Mouse (Mus musculus): ENCODE measurements at regions not wholly inside any gene's neighbourhood (a gene's known extent, or its start where the extent isn't known, plus 50 kb on each side); places are given as distances from the start of the nearest gene placed in this dataset.

- H3K4me3 ChIP-seq (ENCODE audit: low read depth, low read length) = no peak overlapping the region
- H3K9me3 ChIP-seq (replicated peaks; ENCODE audit: control insufficient read depth, insufficient read depth, low read length, poor library complexity, severe bottlenecking) = no peaks in the 10 kb centered on the region
- no peak overlapping the region for H3K9ac ChIP-seq (ENCODE audit: low read depth, poor library complexity, severe bottlenecking)
- no peak for TF ChIP-seq CTCF (IDR thresholded peaks at IDR 0.05; ENCODE audit: low read depth, low read length)
- no peak for TF ChIP-seq POLR2A (IDR thresholded peaks at IDR 0.05; ENCODE audit: insufficient read depth, low read length)
- no peak for TF ChIP-seq EP300 (IDR thresholded peaks at IDR 0.05; ENCODE audit: insufficient read depth, low read depth, low read length)
- H3K4me1 ChIP-seq (ENCODE audit: control insufficient read depth, insufficient read depth, low read length) = no peaks in the 10 kb centered on the region
- no peaks in the 10 kb centered on the region for H3K36me3 ChIP-seq (ENCODE audit: control insufficient read depth, insufficient read depth, low read length, poor library complexity, severe bottlenecking)
- H3K27ac ChIP-seq (ENCODE audit: insufficient read depth, low read length) = no peak overlapping the region
- H3K27me3 ChIP-seq (ENCODE audit: control insufficient read depth, insufficient read depth, low read length, poor library complexity, severe bottlenecking) = no peaks in the 10 kb centered on the region
Measured at GRCm38 (mm10) chr16:50752277-50752600, 161.3 kb upstream of the Ccdc54 start.

GRCm38 (mm10) chr16:50751495-50752276 is 160.7 kb upstream of the Ccdc54 start:
- TF ChIP-seq EP300 (IDR thresholded peaks at IDR 0.05; ENCODE audit: insufficient read depth, low read depth, low read length) (no peak), POLR2A (IDR thresholded peaks at IDR 0.05; ENCODE audit: insufficient read depth, low read length) (no peak), CTCF (IDR thresholded peaks at IDR 0.05; ENCODE audit: low read depth, low read length) (no peak)
- Histone ChIP-seq H3K27me3 (ENCODE audit: control insufficient read depth, insufficient read depth, low read length, poor library complexity, severe bottlenecking) (no peaks in the 10 kb centered on the region), H3K4me3 (ENCODE audit: low read depth, low read length) (no peak overlapping the region), H3K4me1 (ENCODE audit: control insufficient read depth, insufficient read depth, low read length) (no peaks in the 10 kb centered on the region), H3K9ac (ENCODE audit: low read depth, poor library complexity, severe bottlenecking) (no peak overlapping the region), H3K27ac (ENCODE audit: insufficient read depth, low read length) (no peak overlapping the region), H3K36me3 (ENCODE audit: control insufficient read depth, insufficient read depth, low read length, poor library complexity, severe bottlenecking) (no peaks in the 10 kb centered on the region), H3K9me3 (replicated peaks; ENCODE audit: control insufficient read depth, insufficient read depth, low read length, poor library complexity, severe bottlenecking) (no peaks in the 10 kb centered on the region)

- Histone ChIP-seq H3K4me1 (ENCODE audit: control insufficient read depth, insufficient read depth, low read length) (no peaks in the 10 kb centered on the region), H3K4me3 (ENCODE audit: low read depth, low read length) (no peak overlapping the region), H3K9ac (ENCODE audit: low read depth, poor library complexity, severe bottlenecking) (no peak overlapping the region), H3K36me3 (ENCODE audit: control insufficient read depth, insufficient read depth, low read length, poor library complexity, severe bottlenecking) (no peaks in the 10 kb centered on the region), H3K9me3 (replicated peaks; ENCODE audit: control insufficient read depth, insufficient read depth, low read length, poor library complexity, severe bottlenecking) (no peaks in the 10 kb centered on the region), H3K27ac (ENCODE audit: insufficient read depth, low read length) (no peak overlapping the region), H3K27me3 (ENCODE audit: control insufficient read depth, insufficient read depth, low read length, poor library complexity, severe bottlenecking) (no peaks in the 10 kb centered on the region)
- TF ChIP-seq EP300 (IDR thresholded peaks at IDR 0.05; ENCODE audit: insufficient read depth, low read depth, low read length) (no peak), CTCF (IDR thresholded peaks at IDR 0.05; ENCODE audit: low read depth, low read length) (no peak), POLR2A (IDR thresholded peaks at IDR 0.05; ENCODE audit: insufficient read depth, low read length) (no peak)
Measured at GRCm38 (mm10) chr16:50747698-50748097, 156.7 kb upstream of the Ccdc54 start.

GRCm38 (mm10) chr16:50745723-50746122 is 154.8 kb upstream of the Ccdc54 start:
- no peaks in the 10 kb centered on the region for H3K4me1 ChIP-seq (ENCODE audit: control insufficient read depth, insufficient read depth, low read length)
- no peaks in the 10 kb centered on the region for H3K9me3 ChIP-seq (replicated peaks; ENCODE audit: control insufficient read depth, insufficient read depth, low read length, poor library complexity, severe bottlenecking)
- no peak overlapping the region for H3K4me3 ChIP-seq (ENCODE audit: low read depth, low read length)
- no peaks in the 10 kb centered on the region for H3K36me3 ChIP-seq (ENCODE audit: control insufficient read depth, insufficient read depth, low read length, poor library complexity, severe bottlenecking)
- TF ChIP-seq CTCF (IDR thresholded peaks at IDR 0.05; ENCODE audit: low read depth, low read length) (no peak), POLR2A (IDR thresholded peaks at IDR 0.05; ENCODE audit: insufficient read depth, low read length) (no peak), EP300 (IDR thresholded peaks at IDR 0.05; ENCODE audit: insufficient read depth, low read depth, low read length) (no peak)
- H3K27ac ChIP-seq (ENCODE audit: insufficient read depth, low read length) = no peak overlapping the region
- H3K27me3 ChIP-seq (ENCODE audit: control insufficient read depth, insufficient read depth, low read length, poor library complexity, severe bottlenecking) = no peaks in the 10 kb centered on the region
- H3K9ac ChIP-seq (ENCODE audit: low read depth, poor library complexity, severe bottlenecking) = no peak overlapping the region

GRCm38 (mm10) chr16:50737396-50737843 is 146.5 kb upstream of the Ccdc54 start:
- TF ChIP-seq EP300 (IDR thresholded peaks at IDR 0.05; ENCODE audit: insufficient read depth, low read depth, low read length) (no peak), CTCF (IDR thresholded peaks at IDR 0.05; ENCODE audit: low read depth, low read length) (no peak), POLR2A (IDR thresholded peaks at IDR 0.05; ENCODE audit: insufficient read depth, low read length) (no peak)
- Histone ChIP-seq H3K9me3 (replicated peaks; ENCODE audit: control insufficient read depth, insufficient read depth, low read length, poor library complexity, severe bottlenecking) (no peaks in the 10 kb centered on the region), H3K9ac (ENCODE audit: low read depth, poor library complexity, severe bottlenecking) (peak overlapping the region; percentile 31), H3K27ac (ENCODE audit: insufficient read depth, low read length) (no peak overlapping the region), H3K4me3 (ENCODE audit: low read depth, low read length) (peak overlapping the region; percentile 47), H3K36me3 (ENCODE audit: control insufficient read depth, insufficient read depth, low read length, poor library complexity, severe bottlenecking) (no peaks in the 10 kb centered on the region), H3K4me1 (ENCODE audit: control insufficient read depth, insufficient read depth, low read length) (peaks cover 2% of the 10 kb centered on the region), H3K27me3 (ENCODE audit: control insufficient read depth, insufficient read depth, low read length, poor library complexity, severe bottlenecking) (no peaks in the 10 kb centered on the region)
